In genomic region chr5:124010910-124011655, GRCm38 (mm10) we compare ENCODE assay signal across 8 mouse cellular contexts. TPM values are rescaled to one million over a fixed set of nuclear protein-coding genes. Genes with fewer than 3 reads are reported as not detected.
DNase-seq lines count a peak whose midpoint lies in the region; ATAC-seq lines count a peak whose summit lies in the region.

No protein-coding gene starts in this region.

- peak overlapping the region; percentile 54 for H3K4me2 ChIP-seq in heart, embryonic 11.5 days

- peak overlapping the region; percentile 47; the same call in 1 of the 2 replicates for H3K9ac ChIP-seq in heart, embryonic 11.5 days (ENCODE audit: low read depth, low read length)

- DNase-seq in right cerebral cortex, postnatal 14 days = peak; percentile 71
- no peak for DNase-seq in right cerebral cortex, adult 18-20 months
- peak; percentile 75 for DNase-seq in embryo, embryonic 10.5 days (ENCODE audit: low spot score)
- peak; percentile 51 to 72 for DNase-seq in kidney, postnatal 36 days
- DNase-seq in urinary bladder, postnatal 4 days (ENCODE audit: low spot score in 2 of 2) = peak; percentile 63 to 75
- DNase-seq in spleen, postnatal 14 days (ENCODE audit: low spot score in 2 of 2) = no peak

- H3K27me3 ChIP-seq in heart, embryonic 11.5 days (ENCODE audit: control insufficient read depth, insufficient read depth, low read length) = no peaks in the 10 kb centered on the region

- H3K4me1 ChIP-seq in heart, embryonic 11.5 days (ENCODE audit: control insufficient read depth, insufficient read depth, low read length) = peaks cover 64% of the 10 kb centered on the region

- H3K27ac ChIP-seq in heart, embryonic 11.5 days (ENCODE audit: low read depth, low read length) = peak overlapping the region; percentile 82

- ATAC-seq in heart, embryonic 11.5 days (replicated peaks; ENCODE audit: insufficient number of reproducible peaks, low FRiP score, low TSS enrichment) = peak; percentile 71
- ATAC-seq in megakaryocyte progenitor cell, adult 5-6 weeks (replicated peaks; ENCODE audit: poor library complexity) = peak; percentile 64

- peaks cover 17% of the 10 kb centered on the region for H3K36me3 ChIP-seq in heart, embryonic 11.5 days (ENCODE audit: control insufficient read depth, insufficient read depth, low read length)

- no peaks in the 10 kb centered on the region for H3K9me3 ChIP-seq in heart, embryonic 11.5 days (replicated peaks; ENCODE audit: control insufficient read depth, low read length)

- 5% methylated on average over 19 of the region's 19 CpGs for WGBS in heart, embryonic 11.5 days (ENCODE audit: insufficient replicate concordance)

- H3K4me3 ChIP-seq in heart, embryonic 11.5 days (ENCODE audit: low read depth, low read length) = 0 out of 2 replicates have a peak overlapping the region, but pooled peaks have one; percentile 6

RNA-seq across cellular contexts. Expression of gene Vps37b, which starts 21.0 kb away (rescaled TPM):
- polyA plus RNA-seq in heart, embryonic 11.5 days (2014; fragmentation: Nextera tagmentation; extraction: Ambion mirVana) = 43.3 and 48.2 TPM in 2 replicates
- total RNA-seq in megakaryocyte progenitor cell, adult 5-6 weeks (2015) = 11.4 and 14.8 TPM in 2 replicates
- 15.2 and 15.6 TPM in 2 replicates for total RNA-seq in megakaryocyte progenitor cell, adult 5-6 weeks (2017)

RNA-seq across cellular contexts. Expression of gene Hip1r, which starts 37.7 kb away (rescaled TPM):
- polyA plus RNA-seq in heart, embryonic 11.5 days (2014; fragmentation: Nextera tagmentation; extraction: Ambion mirVana) = 2.7 and 2.9 TPM in 2 replicates
- 4.9 and 6.9 TPM in 2 replicates for total RNA-seq in megakaryocyte progenitor cell, adult 5-6 weeks (2015)
- 14.2 and 16.0 TPM in 2 replicates for total RNA-seq in megakaryocyte progenitor cell, adult 5-6 weeks (2017)

Comparison
In these comparisons a context has a peak if more than half of its experiments do, and no peak if none do; other contexts are left out.
1. DNase-seq: peak in right cerebral cortex, postnatal 14 days (single experiment), embryo, embryonic 10.5 days (single experiment), kidney, postnatal 36 days (2 of 2) and urinary bladder, postnatal 4 days (2 of 2); none in right cerebral cortex, adult 18-20 months (single experiment) and spleen, postnatal 14 days (0 of 2).